Mouse (Mus musculus) thymus, postnatal 4 days (tissue): Measurements from ENCODE around the gene Cblb.

Source experiments
- DNase-seq: peaks from one replicate; pipeline ENCODE4 v3.0.0; 2021

The Cblb gene

DNA sequence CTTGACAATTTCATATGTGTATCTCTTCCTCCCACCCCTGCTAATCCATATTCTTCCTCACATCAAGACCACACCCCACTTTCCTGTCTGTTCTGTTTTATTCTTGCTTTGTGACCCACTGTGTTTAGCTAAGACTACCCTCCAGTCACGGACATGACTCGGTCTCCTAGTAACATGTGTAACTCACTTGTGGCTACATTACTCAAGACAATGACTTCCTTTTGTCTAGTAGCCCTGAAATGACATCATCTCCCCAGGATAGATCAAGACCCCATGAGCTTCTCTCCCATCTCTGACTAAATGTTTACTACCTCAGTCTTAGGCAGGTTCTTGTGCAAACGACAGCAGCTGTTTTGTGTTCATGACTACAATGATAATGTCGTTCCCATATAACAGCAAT lies 191.9 kb downstream of the Cblb start:
- no peak for DNase-seq

DNA sequence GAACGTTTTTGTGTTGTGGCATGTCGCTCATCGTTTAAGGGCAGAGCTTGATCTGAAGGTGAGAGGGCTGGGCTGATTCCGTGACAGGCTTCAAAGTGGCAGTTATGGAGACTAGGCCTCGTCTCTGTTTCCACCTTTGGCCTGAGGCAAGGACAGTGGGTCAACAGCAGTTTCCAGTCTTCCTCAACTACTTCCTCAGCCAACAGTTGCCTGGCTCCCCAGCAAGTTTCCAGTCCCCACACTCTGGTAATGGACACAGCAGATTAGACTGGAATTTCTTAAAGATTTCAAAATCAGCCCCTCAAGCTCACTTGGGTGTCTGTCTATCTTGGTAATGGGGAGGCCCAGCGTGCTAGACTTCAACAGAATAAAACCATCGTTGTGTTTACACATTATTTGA lies 198.4 kb downstream of the Cblb start:
- no peak for DNase-seq

- no peak for DNase-seq
Measured at GRCm38 (mm10) chr16:52229930-52230329, 198.9 kb downstream of the Cblb start.

DNA sequence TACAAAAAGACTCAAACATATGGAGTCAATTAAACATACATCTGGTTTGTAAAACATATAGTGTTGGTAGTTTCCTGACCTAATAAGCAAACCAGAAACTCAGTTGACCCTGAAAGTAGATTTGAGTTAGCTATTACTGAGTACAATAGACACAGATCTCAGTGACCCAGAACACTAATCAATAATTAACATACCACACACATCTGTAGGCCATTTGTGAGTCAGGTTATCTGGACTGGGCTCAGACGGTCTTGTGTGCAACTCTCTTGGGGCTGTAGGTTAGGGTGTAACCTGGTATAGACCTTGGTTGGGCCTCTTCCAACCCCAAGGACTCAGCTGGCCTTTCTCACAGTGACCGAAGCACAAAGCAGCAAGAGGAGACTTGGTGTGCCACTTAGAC lies 211.1 kb downstream of the Cblb start:
- no peak for DNase-seq

DNA sequence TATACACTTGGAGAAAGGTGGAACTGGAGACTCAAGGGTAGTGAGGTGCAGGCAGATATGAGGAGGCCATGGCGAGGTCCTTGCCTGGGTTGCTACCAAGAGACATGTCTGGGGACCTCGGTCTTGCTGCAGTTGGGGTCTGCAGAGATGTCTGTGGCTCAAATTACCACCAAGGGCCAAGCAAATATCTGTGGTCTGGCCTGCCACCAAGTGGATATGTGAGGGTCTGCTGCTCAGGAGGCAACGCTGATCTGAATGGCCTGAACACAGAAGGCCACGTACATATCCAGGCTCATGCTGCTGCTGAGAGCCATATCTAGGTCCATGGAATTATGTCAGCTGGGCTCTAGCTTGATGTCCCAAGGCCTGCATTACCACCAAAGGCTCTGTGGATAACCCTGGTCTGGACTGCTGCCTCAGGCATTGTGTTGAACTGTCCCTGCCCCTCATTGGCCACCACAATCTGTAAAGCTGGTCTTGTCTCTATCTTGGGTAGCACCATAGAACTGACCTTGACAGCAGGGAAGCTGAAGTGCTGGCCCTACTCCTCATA lies 212.5 kb downstream of the Cblb start:
- no peak for DNase-seq

DNA sequence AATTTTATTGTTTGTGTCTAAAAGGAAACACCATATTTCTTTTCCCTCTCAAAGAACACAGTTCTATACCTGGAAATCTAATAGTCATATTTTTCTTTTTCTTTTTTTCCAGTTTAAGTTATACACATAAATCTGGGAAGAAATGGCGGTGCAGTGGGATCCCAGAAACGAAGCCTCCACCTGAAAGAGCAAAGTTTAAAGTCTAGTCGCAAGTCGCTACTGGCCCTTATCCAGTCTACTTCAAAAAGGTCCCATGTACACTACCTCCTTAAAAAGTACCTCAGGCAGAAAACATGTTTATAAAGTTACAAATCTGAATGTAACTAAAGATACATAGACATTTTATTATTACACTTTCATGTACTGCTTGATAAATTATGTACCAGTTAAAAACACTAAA lies 219.2 kb downstream of the Cblb start:
- DNase-seq = no peak

- no peak for DNase-seq
Measured at GRCm38 (mm10) chr16:52250935-52251334, 219.9 kb downstream of the Cblb start.
